Mouse (Mus musculus): ENCODE measurements at regions not wholly inside any gene's neighbourhood (a gene's known extent, or its start where the extent isn't known, plus 50 kb on each side); places are given as distances from the start of the nearest gene placed in this dataset.
A peak's percentile ranks its signal among the peaks of the same experiment; 100 is the strongest.

- no peak for DNase-seq (ENCODE audit: low read depth)
Observed at GRCm38 (mm10) chr19:21146860-21147390, 125.2 kb upstream of the Zfand5 start.

GRCm38 (mm10) chr19:21144659-21145283 lies 127.3 kb upstream of the Zfand5 start:
- peak; percentile 62 for DNase-seq (ENCODE audit: low read depth)

DNA sequence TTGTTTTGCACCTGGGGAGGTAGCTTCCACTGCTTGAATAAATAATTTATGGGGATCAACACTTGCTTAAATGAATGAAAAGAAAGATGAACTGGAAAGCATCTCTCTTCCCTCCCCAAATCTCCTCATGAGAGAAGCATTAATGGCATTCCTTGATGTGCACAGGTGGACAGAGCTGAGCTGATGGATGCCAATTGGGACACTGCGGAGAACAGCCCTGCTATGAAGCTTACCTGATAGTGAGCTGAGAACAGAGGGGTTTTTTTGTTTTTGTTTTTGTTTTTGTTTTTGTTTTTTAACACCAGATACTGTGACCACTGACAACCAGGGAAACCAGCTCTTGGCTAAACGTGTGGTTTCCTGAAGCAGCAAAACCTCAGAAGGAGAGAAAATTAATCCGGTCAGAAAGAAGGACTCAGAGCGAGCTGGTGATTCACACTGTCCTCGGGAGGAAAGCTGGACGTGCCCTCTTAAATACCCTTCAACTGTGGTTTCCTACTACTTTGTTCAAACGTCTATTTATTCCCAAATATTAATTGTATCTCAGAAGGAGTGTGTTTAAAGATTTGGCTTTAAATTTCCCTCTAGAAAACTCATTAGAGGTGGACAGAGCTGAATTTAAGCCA lies 128.0 kb upstream of the Zfand5 start:
- DNase-seq (ENCODE audit: low read depth) = no peak

DNA sequence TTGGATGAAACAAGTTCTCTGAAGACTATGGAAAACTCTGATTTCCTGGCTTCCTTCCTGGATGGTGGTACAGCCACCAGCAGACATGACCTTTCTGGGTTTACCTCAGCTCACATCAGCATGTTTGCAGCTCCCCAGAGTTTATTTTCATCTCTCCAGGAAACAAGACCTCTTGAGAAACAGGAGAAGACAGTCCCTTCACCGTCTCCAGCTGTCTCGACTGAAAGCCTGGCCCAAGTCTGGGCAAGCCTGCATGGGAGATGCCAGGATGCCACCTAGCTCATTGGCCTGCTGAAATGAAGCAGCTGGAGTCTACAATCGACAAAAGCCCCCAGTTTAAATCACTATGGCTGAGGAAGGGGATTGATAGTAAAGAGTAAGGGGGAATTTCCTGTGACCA lies 131.6 kb upstream of the Zfand5 start:
- no peak for DNase-seq (ENCODE audit: low read depth)

DNA sequence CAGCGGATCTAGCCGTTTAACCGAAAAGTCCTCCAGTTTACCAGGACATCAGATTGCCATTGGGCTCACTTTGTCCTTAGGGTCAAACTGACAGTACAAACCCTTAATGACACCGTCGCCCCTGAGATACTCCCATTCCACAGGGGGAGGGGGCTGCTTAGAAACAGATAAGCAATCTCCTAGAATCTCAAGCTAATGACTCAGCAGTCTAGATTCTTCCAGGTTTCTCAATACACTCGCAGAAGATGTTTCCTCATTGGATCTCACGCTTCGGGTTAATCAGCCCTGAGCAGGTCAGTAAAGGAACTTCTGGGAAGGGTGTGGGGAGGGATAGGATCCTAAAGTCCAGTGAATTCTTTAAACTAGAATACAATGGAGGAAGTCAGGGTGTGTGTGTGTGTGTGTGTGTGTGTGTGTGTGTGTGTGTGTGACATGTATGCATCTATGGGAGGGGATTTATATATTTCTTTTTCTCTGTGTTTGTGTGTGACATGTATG lies 133.0 kb upstream of the Zfand5 start:
- DNase-seq (ENCODE audit: low read depth) = no peak

DNA sequence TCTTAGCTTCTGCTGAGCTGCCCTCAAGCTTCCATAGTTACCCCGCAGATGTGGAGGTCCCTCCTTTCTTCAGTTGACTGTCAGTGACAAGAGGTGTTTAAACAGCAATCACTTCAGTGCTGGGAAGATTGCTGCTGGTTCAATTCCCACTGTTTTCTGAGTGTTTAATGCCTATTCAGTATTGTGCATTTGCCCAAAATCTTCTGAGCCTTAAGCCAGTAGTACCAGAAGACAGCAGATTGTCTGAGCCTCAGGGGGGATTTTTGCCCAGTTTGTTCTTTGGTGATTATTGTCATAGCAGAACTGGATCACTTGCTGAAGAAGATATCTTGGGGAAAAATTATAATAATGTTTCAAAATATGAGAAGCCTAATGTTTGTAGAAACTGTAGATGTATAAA lies 135.3 kb upstream of the Zfand5 start:
- DNase-seq (ENCODE audit: low read depth) = no peak

GRCm38 (mm10) chr19:21135998-21136380 lies 136.1 kb upstream of the Zfand5 start:
- DNase-seq (ENCODE audit: low read depth) = no peak

- no peak for DNase-seq (ENCODE audit: low read depth)
Observed at GRCm38 (mm10) chr19:21135297-21135997, 136.6 kb upstream of the Zfand5 start.

GRCm38 (mm10) chr19:21129653-21130052 lies 142.4 kb upstream of the Zfand5 start:
- no peak for DNase-seq (ENCODE audit: low read depth)

GRCm38 (mm10) chr19:21127079-21127745 lies 144.9 kb upstream of the Zfand5 start:
- peak; percentile 100 for DNase-seq (ENCODE audit: low read depth)

DNA sequence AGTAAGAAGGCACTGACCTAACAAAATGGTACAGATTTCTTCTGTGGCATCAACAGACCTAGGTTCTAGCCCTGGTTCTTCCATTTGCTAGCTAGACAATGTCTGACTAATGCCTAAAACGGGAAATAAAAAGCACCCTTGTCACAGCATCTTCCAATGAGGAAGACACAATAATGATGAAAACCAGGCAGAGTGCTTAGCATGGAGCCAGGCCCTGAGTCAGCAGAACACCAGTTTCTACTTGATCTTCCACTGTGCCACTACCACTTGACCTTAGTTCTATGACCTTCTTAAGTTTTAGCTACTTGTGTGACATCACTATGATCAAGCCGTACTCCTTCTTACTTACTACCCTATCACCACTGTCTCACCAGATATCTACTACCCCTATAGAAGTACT lies 145.4 kb upstream of the Zfand5 start:
- DNase-seq (ENCODE audit: low read depth) = no peak

DNA sequence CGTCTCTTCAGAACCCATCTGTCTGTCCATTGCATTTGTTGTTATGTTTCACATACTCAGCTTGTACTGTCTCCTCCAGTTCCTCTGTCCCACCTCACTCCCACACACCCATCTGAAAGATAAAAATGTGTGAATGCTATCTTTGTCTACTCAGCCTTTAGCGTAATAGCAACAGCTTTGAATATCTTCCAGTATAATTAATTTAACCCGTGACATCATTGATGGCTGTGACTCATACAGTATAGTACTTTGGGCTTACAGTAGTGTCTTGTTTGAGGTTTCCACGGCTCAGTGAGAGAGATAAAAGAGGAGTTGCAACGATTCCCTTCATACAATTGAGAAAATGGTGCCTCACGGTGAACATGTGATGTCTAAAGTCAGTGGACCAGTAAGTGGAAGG lies 152.6 kb upstream of the Zfand5 start:
- no peak for DNase-seq (ENCODE audit: low read depth)

DNA sequence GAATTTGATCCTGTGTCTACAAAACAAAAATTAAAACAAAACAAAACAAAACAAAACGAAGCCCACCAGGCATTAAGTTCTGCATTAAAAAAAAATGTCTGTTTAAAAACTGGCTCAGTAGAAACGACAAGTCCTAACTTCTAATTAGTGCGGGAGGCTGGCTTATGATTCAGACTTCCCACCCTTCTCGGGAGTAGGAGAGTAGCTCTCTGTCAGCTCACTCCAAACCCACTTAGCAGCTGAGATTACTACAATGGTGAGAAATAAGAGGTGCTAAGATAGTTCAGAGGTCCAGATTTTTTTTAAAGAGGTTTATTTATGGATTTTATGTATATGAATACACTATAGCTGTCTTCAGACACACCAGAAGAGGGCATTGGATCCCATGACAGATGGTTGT lies 153.3 kb upstream of the Zfand5 start:
- DNase-seq (ENCODE audit: low read depth) = no peak

GRCm38 (mm10) chr19:21115693-21116092 lies 156.4 kb upstream of the Zfand5 start:
- DNase-seq (ENCODE audit: low read depth) = no peak

- no peak for DNase-seq (ENCODE audit: low read depth)
Observed at GRCm38 (mm10) chr19:21111836-21112235, 157.8 kb upstream of the Tmc1 start.

DNA sequence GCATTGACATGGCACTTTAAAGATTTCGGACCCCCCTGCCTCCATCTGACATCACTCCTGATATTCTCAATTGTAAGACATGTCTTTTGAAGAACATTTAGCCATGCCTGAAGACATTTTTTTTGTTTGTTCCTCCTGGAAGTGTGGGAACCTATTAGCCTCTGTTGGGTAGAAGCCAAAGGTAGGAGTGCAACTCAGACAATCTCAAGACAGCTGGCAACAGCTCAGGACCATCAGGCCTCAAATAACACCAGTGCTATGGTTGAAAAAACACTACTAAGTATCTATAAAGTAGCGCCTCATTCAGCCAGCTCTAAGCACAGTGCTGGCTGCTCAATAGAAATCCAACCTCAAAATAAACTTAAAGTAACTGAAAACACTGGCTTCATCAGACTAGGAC lies 154.3 kb upstream of the Tmc1 start:
- no peak for DNase-seq (ENCODE audit: low read depth)

DNA sequence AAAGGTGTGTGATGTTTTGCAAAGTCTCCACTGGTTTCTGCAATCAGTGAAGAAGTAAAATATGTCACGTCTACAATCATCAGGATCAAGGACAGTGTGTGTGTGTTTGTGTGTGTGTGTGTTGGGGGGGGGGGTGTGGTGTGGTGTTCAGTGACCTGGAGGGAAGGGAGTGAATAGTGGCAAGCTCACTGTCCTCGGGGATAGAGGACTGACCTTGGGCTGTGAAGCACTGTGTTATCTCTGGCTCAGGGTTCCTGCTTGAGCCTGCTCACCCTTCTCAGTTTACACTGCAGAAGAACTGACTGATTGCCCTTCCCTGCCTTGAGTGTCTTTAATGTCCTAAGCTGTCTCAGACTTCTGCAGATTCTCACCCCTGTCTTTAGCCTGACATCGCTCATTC lies 153.7 kb upstream of the Tmc1 start:
- no peak for DNase-seq (ENCODE audit: low read depth)

- DNase-seq (ENCODE audit: low read depth) = no peak
Observed at GRCm38 (mm10) chr19:21107275-21107674, 153.3 kb upstream of the Tmc1 start.

DNA sequence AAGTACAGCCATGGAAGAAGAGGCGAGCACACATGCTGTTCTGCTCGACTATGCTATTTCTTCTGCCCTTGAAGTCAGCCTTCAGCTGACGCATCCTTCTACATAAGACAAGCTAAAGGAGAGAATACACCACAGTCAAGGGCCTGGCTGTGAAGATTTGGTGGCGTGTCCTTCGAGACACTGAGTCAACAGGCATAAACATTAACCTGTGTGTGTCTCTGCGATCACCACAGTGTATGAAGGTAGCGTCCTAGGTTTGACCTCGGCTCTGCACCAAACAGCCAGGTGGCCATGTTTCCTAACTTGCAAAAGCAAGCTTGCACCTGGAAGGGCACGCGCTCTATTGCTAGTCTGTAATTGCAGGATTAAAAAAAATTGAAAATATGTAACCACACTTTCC lies 152.8 kb upstream of the Tmc1 start:
- no peak for DNase-seq (ENCODE audit: low read depth)

DNA sequence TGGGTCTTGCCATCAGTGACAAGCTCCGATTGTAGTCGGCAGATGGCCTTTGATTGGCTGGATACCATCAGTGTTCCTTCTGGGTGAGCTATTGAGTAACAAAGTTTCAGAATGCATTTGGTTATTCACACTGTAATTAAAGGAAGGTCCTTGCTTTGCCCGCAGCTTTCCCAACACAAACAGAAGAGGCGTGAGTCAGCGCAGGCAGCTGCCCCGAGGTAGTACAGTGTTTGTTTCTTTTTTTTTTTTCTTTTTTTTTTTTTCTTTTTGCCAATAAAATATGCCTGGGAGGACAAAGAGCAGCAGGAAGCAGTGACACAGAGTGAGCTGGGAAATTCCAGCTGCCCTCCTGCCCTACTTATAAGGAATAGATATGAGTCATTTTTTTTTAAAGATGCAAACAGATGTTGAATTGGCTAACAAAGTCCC lies 152.3 kb upstream of the Tmc1 start:
- DNase-seq (ENCODE audit: low read depth) = peak; percentile 96

- DNase-seq (ENCODE audit: low read depth) = no peak
Observed at GRCm38 (mm10) chr19:21105004-21105403, 151.0 kb upstream of the Tmc1 start.

DNA sequence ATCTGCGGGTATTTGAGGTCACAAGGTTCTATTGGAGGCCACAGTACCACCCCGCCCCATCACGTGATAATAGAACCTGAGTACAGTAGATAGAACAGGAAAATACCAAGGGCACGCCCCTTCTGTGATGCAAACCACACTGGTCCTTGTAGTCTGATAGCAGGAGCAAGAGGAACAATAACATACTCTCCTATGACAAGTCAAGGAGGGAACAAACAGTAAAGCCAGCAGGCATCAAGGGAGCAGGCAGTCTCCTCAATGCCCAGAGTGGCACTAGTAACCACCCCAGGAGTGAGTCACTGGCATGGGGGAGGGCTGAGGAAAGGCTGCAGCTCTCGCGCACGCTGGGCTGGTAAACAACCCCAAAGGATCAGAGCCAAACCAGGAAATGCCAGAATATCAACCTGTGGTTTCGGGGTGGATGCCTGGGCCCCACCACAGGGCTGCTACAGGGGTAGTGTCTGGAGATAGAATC lies 150.5 kb upstream of the Tmc1 start:
- DNase-seq (ENCODE audit: low read depth) = no peak
